Mouse (Mus musculus) heart, adult 8-10 months (tissue): ENCODE measurements around the gene Gli2. TPM values are rescaled to one million over a fixed set of nuclear protein-coding genes. Genes with fewer than 3 reads are reported as not detected.

ENCODE experiments used
- DNase-seq: peaks from one replicate; pipeline ENCODE4 v3.0.0; 2022; ENCODE audit warnings: low spot score
- total RNA-seq, 4 experiments: library from RNA; stranded (reverse); gene quantifications; 2 replicates each; pipeline ENCODE4 v1.2.4; 2022

Gli2 gene
- total RNA-seq, 4 experiments from 2014 or later = 0.80 to 1.5 (median 0.99) TPM

DNA sequence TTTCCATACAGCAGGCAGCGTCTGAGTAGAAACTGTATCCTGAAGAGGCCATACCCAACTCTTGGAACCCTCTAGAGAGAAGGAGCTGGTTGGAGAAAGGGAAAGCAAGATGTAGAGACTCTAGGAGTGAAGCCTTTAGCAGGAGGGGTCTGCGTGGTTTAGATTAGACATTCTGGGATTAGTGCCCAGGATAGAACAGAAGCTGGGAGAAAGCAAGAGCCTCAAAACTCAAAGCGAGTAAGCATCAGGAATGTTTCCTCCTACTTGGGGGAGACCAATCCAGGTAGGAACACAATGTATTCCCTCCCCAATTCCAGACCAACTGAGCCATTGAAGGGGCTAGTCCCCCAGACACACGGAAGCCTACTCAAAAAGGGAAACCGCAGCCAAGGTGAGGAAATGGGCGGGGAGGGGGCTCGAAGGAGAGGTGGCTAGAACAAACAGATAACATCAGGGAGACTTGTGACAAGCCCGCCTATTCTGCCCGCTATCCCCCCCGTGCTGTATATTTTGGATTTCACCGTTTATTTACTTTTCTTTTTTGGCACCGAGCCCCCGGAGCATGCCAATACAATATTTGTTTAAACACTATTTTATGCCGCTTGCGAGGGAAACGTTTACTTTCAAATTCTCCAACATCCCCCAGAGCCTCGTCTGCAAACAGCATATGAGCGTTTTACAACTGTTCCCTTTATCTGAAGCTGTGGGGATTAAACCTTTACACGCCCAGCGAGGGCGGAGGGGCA lies 2.1 kb downstream of the Gli2 start:
- DNase-seq = no peak

DNA sequence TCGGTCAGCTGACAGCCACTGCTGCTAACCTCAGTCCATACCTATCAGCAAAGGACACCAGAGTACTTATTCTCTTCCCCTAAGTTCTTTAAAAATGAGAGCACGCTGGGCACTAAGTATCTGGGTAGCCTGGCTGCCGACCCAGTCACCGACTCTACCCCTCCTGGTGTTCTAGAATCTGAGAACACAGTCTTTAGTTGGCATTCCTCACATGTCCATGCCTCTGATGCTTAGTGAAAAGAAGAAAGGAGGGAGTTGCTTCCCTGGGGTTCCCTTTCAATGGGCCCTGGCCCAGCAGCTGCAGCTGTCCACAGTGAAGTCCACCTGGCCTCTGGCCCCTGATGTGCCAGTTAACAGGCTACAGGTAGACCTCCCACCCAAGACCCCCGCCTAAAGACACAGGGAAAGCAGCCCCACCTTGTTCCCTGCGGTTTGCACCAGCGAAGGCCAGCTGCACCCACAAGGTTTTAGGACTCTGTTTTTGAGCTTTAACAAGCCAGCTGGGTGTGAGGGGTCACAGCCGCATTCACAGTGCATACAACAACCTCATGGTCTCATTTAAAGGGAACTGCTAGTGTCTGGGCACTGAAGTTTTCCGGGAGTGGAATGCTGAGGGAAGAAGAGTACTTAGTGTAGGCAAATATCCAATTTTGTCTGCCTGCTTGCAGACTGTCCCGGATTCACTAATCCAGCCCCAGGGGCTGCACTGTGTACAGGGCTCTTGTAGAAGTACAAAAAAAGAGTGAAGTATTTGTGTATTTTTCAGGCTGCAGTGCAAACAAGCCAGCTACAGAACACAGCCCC lies 3.4 kb downstream of the Gli2 start:
- no peak for DNase-seq

DNA sequence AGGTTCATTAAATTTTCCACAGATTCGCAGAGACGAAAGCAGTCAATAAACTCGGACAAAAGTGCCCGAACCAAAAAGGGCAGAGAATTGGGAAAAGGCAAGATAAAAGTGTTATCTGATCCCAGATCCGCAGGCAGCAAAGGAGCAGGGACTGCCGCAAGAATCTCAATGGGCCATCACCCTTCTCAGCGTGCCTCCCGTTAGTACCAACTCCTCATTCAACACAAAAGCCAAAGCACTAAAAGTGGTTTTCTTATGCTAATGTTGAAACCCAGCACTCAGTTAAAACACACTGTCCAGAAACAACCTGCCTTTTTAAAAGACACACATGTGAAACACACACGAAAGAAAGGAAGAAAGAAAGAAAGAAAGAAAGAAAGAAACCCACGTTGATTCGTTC lies 4.4 kb downstream of the Gli2 start:
- DNase-seq = no peak

DNA sequence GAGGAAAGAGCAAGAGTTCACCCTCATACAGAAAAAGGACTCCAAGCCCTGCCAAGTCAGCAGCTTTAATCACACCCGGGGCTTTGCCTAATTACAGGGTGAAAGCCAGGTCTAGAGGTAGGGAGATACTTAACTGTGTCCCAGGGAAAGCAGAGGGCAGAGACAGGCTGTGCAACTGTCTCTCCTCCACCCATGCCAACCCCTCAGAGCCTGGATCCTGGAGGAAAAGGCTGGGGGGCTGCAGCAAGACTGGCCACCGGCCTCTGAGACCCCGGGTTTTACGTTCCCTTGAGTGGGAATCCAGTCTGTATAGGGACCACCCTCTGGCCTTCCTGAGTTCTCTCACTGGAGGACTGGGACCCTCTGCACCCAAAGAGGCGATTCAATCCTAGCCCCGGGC lies 4.9 kb downstream of the Gli2 start:
- DNase-seq = no peak

DNA sequence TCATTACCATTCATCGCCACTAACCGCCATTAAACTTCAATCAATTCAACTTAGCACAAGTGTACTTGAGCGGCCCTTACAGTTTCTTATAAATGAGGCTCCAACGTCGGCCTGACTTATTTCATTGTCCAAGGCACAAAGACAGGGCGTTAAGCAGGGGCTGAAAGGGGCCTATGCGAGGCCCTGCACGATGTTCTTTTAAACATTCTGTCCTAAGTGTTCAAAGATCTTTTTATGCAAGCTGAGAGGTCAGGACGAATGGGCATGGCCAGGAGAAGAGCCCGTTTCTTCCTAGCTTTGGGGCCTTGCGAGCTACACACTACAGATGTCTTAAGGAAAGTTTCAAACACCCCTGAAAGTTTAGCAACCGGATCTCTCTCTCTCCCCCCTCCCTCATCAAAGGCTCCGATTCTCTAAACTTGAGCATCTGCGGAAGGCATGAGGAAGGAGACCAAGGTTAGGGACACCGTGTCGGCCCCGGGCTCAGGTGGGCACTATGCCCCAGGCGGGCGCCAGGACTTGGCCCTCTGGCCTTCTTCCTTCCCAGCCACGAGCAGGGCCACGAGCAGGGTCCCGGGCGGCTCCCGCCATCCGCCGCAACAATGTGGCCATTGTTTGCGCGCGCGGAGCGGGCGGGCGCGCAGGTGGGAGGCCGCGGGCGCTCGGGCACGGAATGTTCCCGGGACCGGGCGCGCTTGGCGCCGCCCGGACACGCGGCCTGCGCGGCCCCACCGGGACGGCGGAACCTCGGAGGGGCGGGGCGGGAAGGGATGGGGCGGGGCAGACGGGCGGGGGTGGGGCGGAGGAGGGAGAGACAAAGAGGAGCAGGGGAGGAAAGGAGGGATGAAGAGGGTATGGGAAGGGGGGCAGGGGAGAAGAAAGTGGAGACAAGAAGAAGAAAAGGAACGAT lies 5.7 kb downstream of the Gli2 start:
- no peak for DNase-seq

DNA sequence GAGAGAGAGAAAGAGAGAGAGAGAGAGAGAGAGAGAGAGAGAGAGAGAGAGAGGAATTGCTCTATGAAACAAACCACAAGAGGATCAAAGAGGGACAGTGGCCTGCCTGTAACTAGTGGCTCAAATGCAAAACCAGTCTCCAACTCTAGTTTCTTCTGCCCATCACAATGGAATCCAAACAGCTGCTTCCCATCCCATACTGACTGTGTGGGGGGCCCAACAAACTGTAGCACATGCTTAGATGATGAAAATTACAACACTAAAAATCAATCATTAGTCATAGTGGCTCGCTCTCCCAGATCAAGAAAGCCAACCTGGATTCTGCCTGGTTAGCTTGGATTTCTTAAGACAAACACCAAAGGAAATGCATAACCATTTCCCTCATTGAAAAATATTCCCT lies 15.0 kb downstream of the Gli2 start:
- DNase-seq = no peak

DNA sequence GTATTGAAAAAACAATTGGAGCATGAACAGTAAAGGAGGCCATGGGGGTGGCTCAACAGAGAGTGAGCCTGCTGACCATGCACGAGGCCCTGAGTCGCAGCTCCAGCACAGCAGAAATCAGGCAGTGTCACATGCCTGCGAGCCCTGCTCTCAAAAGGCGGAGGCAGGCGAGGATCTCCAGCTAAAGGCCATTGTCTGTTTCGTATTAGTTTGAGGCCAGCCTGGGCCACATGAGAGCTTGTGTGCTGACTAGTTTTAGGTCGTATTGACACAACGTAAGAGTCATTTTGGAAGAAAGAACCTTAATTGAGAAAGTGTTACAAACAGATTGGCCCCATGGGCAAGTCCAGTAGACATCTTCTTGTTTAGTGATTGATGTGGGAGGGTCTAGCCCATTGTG lies 17.5 kb downstream of the Gli2 start:
- DNase-seq = no peak

DNA sequence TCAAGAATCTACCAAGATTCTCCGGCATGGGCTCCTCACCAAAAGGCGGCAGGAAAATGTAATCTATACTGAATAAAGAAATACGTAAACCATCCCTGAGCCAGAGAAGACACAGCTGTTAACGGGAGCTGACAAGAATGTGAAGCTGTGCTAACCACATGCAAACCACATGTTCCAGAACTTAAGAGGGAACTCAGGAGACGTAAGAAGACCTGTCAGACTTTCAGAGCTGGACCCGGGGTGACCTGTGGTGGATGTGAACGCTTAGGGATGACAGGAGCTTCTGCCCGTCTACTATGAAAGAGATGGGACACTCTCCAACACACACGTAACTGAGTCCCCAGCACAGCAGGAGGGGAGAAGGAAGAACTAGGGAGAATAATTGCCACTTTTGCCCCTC lies 18.1 kb downstream of the Gli2 start:
- DNase-seq = no peak

DNA sequence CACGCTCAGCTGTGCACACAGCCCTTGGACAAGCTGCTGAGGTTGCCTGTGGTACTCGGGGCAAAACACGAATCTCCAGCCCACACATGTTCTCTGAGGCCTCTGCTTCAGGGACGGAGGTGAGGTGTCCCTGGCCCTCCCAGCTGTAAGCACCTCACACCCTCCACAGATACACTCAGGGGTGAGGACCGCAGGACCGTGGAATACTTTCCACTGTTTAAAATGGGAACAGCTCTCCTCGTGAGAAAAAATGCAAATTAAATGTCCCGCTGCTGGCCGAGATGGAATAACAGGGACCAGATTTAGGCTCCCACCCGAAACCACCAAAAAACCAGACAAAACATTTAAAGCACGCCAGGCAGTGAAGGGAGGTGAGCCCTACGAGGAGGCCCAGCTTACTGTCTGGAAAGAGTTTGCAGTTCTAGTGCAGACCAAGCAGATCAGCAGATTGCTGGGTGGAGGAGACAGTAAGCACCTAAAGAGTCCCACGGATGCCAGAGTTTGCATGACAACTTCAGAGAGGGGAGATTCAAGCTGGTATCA lies 19.2 kb downstream of the Gli2 start:
- DNase-seq = no peak

DNA sequence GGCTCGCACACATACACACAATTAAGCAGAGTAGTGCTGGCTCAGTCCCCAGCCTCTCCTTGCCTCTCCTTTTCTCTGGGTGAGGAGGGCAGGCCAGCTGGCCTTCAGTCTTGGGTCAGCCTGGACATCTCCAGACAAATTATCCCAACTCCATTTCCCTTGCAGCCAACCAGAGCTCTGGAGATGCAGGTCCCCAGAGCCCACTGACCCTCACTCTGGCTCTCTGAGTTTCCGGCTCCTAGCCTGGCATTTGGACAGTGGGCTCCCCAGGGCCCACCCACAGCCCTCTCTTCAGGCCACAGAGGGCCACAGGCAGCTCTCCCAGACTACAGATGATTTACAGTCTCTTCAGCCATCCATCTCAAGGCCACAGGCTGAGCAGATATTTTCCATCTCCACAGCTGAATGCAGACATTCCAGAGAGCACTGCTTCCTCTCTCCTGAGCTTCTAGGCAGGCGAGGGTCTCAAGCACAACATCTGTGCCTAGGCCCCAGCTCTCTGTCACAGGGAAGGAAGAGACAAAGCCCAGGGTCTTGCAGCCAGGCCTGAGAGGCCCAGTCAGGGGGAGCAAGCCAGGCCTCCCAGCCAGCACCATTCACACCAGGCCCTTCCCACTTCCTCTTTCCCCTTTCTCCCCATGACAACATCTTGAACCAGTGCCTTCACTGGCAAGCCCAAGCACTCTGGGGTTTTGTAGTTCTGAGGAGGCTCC lies 19.8 kb downstream of the Gli2 start:
- peak; percentile 80 for DNase-seq

DNA sequence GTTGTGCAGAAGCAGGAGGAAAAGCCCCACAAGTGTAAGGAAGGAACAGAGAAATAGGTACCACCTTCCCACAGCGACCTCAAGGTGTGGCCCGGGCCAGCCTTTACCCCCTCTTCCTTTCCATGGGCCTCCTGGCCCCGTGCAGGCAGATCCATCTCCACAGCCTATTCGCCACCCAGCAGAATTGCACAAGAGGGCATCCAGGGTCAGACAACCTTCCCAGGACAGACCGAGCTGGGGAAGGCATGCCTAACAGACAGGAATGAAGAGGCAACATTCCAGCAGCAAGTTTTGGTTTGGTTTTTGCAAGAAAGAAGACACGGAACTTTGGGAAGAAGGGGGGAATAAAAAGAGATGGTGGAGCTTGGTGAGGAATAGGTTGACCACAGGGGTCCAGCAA lies 22.2 kb downstream of the Gli2 start:
- no peak for DNase-seq

DNA sequence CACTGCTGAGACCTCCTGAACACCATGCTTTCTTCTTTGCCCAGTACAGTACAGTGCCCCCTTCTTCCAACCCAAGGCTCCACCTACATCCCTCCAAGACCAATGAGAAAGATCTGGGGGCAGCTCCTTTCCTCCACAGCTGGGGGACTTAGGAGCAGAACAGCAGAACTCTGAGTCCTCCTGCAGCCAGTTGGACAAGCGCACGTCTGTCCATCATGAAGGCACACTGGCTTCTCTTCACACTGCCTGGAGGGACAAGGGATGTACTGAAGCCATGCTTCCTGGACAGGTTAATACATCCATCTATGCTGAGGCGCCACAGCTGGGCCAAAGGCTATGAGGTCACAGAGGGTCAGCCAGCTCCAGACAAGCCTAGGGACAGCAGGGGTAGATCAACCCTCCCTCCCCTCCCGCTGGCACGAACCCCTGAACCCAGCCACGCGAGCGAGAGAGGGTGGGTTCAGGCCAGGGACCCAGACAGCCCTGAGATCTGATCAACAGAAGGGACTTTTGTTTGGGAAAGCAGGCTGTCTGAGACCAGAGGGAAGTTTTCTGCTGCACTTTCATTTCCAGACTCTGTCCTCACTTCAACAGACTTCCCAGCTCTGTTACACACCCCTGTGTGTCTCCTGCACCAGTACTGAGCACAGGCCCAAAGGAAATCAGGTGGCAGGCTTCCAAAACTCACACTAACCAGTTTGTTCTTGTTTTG lies 27.6 kb downstream of the Gli2 start:
- peak; percentile 47 for DNase-seq

DNA sequence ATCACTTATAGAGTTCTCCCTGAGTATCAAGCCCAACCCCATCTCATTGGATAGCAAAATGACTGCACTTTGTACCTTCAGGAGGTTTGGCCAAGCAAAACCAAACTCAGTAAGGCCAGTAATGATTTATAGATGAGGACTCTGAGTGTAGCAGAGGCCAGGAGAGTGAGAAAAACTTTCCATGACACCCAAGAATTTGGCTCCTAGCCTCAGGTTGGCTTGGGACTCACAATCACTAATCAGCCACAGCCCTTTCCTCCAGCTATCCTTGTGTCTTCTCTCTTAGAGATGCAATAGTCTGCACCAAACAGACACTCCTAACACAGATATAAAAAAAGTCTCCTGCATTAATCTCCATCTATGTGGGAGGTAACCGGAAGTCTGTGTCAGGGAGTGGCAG lies 31.1 kb downstream of the Gli2 start:
- DNase-seq = peak; percentile 54

DNA sequence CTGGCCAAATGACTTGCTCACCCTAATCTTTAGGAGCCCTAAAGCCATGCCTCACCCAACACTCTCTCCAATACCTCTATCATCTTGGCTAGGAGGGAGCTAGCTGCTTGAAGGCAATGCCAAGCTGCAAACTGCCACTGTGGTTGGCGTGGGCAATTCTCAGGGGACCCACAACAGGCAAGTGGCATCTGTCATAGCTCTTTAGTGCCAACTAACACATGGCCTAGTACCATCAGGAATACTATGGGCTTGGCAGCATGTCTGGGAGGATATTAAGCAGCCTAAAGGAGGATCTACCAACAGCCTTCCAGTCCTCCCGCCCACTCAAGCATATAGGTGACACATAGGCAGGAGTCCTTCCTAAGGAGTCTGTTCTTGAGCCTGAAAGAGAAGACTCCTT lies 33.3 kb downstream of the Gli2 start:
- DNase-seq = no peak

DNA sequence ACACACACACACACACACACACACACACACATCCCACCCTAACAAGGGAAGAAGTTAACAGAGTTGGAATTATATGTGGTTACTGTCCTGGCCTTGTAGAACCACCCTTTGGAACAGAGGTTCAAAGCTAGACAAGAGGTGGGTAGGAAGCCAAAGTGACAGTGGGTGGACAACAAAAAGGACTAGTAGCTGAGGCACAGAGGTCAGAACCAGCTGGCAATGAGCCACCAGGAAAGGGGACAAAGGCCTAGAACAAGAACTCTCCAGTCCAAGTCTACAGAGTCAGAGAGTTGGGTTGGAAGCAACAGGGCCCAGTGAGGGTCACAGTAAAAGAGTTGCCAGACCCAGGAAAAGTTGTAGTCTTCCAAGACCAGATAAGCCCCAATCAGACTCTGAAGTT lies 34.4 kb downstream of the Gli2 start:
- no peak for DNase-seq

DNA sequence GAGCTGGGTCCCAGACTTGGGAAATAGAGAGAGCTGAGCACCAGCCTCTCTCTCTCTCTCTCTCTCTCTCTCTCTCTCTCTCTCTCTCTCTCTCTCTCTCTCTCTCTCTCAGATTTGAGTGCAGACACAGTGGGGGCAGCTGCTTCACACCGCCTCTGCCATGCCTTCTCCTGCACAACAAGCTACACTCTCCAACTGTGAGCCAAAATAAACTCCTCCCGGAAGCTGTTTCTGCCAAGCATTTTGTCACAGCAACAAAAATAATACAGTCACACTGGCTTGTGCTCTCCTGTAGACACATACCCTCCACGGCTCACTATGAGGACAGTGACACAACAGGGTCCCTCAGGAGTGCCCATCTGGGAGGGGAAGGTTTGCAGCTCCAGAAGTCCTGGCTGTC lies 36.6 kb downstream of the Gli2 start:
- DNase-seq = peak; percentile 42

DNA sequence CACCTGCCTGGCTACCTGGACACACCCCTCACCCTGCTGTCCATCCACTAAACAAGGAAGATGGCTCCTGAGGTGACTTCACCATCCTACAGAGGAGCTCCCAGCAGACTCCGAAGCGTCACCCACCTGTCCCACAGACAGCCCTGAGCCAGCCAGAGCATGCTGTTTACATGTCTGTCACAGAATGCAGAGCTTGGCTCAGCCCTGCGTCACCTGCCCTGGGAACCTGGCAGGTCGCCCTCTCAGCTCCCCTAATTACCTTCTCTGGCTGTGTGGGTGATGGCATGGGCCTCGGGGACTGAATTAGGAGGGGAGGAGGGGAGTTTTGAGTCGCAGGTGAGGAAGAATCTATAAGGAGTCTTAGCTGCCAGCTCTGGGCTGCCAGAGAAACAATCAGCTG lies 38.3 kb downstream of the Gli2 start:
- DNase-seq = no peak

DNA sequence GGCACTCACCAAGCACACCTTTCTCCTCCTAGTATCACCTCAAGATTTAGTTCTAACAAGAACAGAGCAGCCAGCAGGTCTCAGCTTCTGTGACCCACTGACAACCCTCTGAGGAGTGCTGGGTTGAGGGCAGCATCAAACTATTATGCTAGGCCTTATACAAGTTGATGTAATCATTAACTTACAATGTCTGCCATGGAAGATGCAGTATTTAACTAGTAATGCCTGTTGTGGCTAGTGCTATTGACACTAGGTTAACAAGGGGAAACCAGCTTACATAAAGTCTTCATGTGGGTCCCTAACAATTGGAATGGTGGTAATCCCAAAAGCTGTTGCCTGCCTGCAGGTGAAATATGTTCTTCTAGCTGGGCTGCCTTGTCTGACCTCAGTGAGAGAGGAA lies 44.5 kb downstream of the Gli2 start:
- no peak for DNase-seq

DNA sequence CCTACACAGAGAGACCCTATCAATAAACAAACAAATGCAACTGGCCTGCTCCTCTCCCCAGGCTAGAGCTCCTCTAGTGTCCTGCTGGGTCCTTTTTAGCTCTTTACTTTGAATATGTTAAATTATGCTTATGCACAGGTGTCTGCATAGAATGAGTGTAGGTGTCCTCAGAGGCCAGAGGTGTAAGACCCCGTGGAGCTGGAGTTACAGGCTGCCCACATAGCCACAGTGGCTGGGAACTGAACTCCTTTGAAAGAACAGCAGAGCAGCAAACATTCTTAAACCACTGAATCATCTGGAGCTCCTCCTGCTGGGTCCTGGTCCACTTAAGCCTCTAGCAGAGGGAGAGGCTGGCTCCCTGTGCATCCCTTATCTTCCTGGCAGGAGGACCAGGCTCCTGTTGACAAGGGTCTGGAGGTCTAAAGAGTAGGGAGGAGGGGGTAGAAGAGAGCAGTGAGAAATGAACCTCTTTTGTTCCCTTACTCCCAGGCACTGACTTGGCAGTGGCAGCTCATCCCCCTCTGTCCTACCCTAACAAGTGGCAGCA lies 49.5 kb downstream of the Gli2 start:
- DNase-seq = no peak

DNA sequence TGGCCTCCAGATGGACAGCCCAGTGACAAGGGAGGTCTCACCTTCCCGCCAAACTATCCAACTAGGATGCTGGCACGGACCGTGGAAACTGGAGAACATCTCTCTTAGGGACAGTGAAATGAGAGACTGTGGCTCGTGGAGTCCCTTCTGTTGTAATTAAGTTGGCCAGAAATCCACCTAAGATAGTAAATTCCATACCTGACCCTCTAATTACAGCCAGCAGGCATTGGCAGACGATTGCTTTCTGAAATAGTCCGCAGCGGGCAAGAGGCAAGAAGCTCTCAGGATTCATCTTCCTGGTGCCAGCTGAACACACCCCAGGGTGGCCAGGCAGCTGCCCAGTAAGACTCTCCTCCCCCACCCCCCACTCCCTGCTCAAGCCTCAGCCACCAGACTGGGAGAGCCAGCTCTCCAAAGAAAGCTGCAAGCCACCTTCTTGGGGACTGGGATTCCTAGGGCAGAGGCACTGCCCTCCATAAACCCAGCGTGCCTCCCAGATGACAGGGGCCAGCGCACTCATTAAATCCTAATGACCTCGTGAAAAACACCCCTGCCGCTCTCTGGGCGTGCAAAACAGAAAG lies 51.9 kb downstream of the Gli2 start:
- no peak for DNase-seq
